Mouse (Mus musculus): ENCODE data around the gene Tmem132c. TPM values are rescaled to one million over a fixed set of nuclear protein-coding genes. Genes with fewer than 3 reads are reported as not detected.

Tmem132c gene
- polyA plus RNA-seq, 1 experiment from 2014 or later: 1.7 TPM

GRCm38 (mm10) chr5:127290461-127291250 is 49.0 kb downstream of the Tmem132c start:
- H3K9ac ChIP-seq (ENCODE audit: low read length): no peak overlapping the region
- H3K27me3 ChIP-seq (ENCODE audit: control insufficient read depth, insufficient read depth, low read length): no peaks in the 10 kb centered on the region
- H3K4me3 ChIP-seq (ENCODE audit: low read depth, low read length): no peak overlapping the region
- H3K9me3 ChIP-seq (ENCODE audit: control insufficient read depth, low read length): 0 out of 2 replicates have a peak, but pooled peaks cover 3% of the 10 kb centered on the region
- no peak for ATAC-seq (ENCODE audit: low FRiP score, low TSS enrichment)
- no peaks in the 10 kb centered on the region for H3K4me1 ChIP-seq (replicated peaks; ENCODE audit: control insufficient read depth, insufficient read depth)
- no peaks in the 10 kb centered on the region for H3K36me3 ChIP-seq (ENCODE audit: control insufficient read depth, insufficient read depth, low read length)
- H3K4me2 ChIP-seq (replicated peaks; ENCODE audit: low read depth): no peak overlapping the region
- no peak for DNase-seq (ENCODE audit: low spot score)
- H3K27ac ChIP-seq (replicated peaks): no peak overlapping the region
- TF ChIP-seq EP300 (optimal IDR thresholded peaks at IDR 0.05) (no peak), CTCF (IDR thresholded peaks at IDR 0.05; ENCODE audit: low read depth) (no peak)
- 66% methylated on average over 17 of the region's 17 CpGs for WGBS

- no peak overlapping the region for H3K4me2 ChIP-seq (replicated peaks; ENCODE audit: low read depth)
- H3K4me1 ChIP-seq (replicated peaks; ENCODE audit: control insufficient read depth, insufficient read depth): no peaks in the 10 kb centered on the region
- no peak for ATAC-seq (ENCODE audit: low FRiP score, low TSS enrichment)
- no peak for DNase-seq (ENCODE audit: low spot score)
- H3K9ac ChIP-seq (ENCODE audit: low read length): no peak overlapping the region
- 0 out of 2 replicates have a peak, but pooled peaks cover 3% of the 10 kb centered on the region for H3K9me3 ChIP-seq (ENCODE audit: control insufficient read depth, low read length)
- no peaks in the 10 kb centered on the region for H3K36me3 ChIP-seq (ENCODE audit: control insufficient read depth, insufficient read depth, low read length)
- no peaks in the 10 kb centered on the region for H3K27me3 ChIP-seq (ENCODE audit: control insufficient read depth, insufficient read depth, low read length)
- 73% methylated on average over 7 of the region's 7 CpGs for WGBS
- no peak for TF ChIP-seq EP300 (optimal IDR thresholded peaks at IDR 0.05)
- H3K27ac ChIP-seq (replicated peaks): no peak overlapping the region
- no peak overlapping the region for H3K4me3 ChIP-seq (ENCODE audit: low read depth, low read length)
Observed at GRCm38 (mm10) chr5:127291581-127291980, 50.0 kb downstream of the Tmem132c start.

- Histone ChIP-seq H3K9ac (ENCODE audit: low read length) (no peak overlapping the region), H3K9me3 (ENCODE audit: control insufficient read depth, low read length) (0 out of 2 replicates have a peak, but pooled peaks cover 3% of the 10 kb centered on the region), H3K4me1 (replicated peaks; ENCODE audit: control insufficient read depth, insufficient read depth) (no peaks in the 10 kb centered on the region), H3K27me3 (ENCODE audit: control insufficient read depth, insufficient read depth, low read length) (no peaks in the 10 kb centered on the region), H3K4me3 (ENCODE audit: low read depth, low read length) (no peak overlapping the region), H3K27ac (replicated peaks) (no peak overlapping the region), H3K36me3 (ENCODE audit: control insufficient read depth, insufficient read depth, low read length) (no peaks in the 10 kb centered on the region), H3K4me2 (replicated peaks; ENCODE audit: low read depth) (no peak overlapping the region)
- 74% methylated on average over 3 of the region's 3 CpGs for WGBS
- ATAC-seq (ENCODE audit: low FRiP score, low TSS enrichment): no peak
- no peak for TF ChIP-seq EP300 (optimal IDR thresholded peaks at IDR 0.05)
- no peak for TF ChIP-seq CTCF (IDR thresholded peaks at IDR 0.05; ENCODE audit: low read depth)
- DNase-seq (ENCODE audit: low spot score): no peak
Observed at GRCm38 (mm10) chr5:127293698-127294097, 52.1 kb downstream of the Tmem132c start.

DNA sequence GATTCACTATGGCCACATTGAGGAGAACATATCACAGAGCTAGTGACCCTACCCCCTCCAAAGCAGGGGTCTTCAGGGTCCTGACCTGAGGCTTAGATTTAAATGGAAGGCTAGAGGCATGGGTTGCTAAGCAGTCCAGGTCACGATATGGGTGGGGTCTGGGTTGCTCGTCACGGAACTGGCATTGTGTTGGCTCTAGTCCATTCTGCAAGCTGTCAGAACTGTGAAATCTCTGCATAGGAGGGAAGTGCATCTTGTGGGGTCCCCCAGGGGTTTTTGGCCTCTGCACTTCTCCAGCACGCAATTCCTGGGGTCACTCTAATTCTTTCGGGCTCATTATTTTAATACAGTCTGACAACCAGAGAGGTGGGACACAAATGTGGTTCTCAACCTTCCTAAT is 55.9 kb downstream of the Tmem132c start:
- Histone ChIP-seq H3K4me2 (replicated peaks; ENCODE audit: low read depth) (no peak overlapping the region), H3K27me3 (ENCODE audit: control insufficient read depth, insufficient read depth, low read length) (no peaks in the 10 kb centered on the region), H3K9ac (ENCODE audit: low read length) (no peak overlapping the region), H3K9me3 (ENCODE audit: control insufficient read depth, low read length) (no peaks in the 10 kb centered on the region), H3K4me1 (replicated peaks; ENCODE audit: control insufficient read depth, insufficient read depth) (no peaks in the 10 kb centered on the region), H3K27ac (replicated peaks) (no peak overlapping the region), H3K36me3 (ENCODE audit: control insufficient read depth, insufficient read depth, low read length) (no peaks in the 10 kb centered on the region), H3K4me3 (ENCODE audit: low read depth, low read length) (no peak overlapping the region)
- 59% methylated on average over 5 of the region's 5 CpGs for WGBS
- no peak for DNase-seq (ENCODE audit: low spot score)
- ATAC-seq (ENCODE audit: low FRiP score, low TSS enrichment): no peak
- TF ChIP-seq CTCF (IDR thresholded peaks at IDR 0.05; ENCODE audit: low read depth) (no peak), EP300 (optimal IDR thresholded peaks at IDR 0.05) (no peak)

GRCm38 (mm10) chr5:127298060-127298459 is 56.5 kb downstream of the Tmem132c start:
- DNase-seq (ENCODE audit: low spot score) (no peak), ATAC-seq (ENCODE audit: low FRiP score, low TSS enrichment) (no peak)
- Histone ChIP-seq H3K9me3 (ENCODE audit: control insufficient read depth, low read length) (no peaks in the 10 kb centered on the region), H3K4me3 (ENCODE audit: low read depth, low read length) (no peak overlapping the region), H3K4me1 (replicated peaks; ENCODE audit: control insufficient read depth, insufficient read depth) (no peaks in the 10 kb centered on the region), H3K36me3 (ENCODE audit: control insufficient read depth, insufficient read depth, low read length) (no peaks in the 10 kb centered on the region), H3K9ac (ENCODE audit: low read length) (no peak overlapping the region), H3K4me2 (replicated peaks; ENCODE audit: low read depth) (no peak overlapping the region), H3K27ac (replicated peaks) (no peak overlapping the region), H3K27me3 (ENCODE audit: control insufficient read depth, insufficient read depth, low read length) (no peaks in the 10 kb centered on the region)
- TF ChIP-seq CTCF (IDR thresholded peaks at IDR 0.05; ENCODE audit: low read depth) (no peak), EP300 (optimal IDR thresholded peaks at IDR 0.05) (no peak)
- WGBS: 50% methylated on average over 2 of the region's 2 CpGs

DNA sequence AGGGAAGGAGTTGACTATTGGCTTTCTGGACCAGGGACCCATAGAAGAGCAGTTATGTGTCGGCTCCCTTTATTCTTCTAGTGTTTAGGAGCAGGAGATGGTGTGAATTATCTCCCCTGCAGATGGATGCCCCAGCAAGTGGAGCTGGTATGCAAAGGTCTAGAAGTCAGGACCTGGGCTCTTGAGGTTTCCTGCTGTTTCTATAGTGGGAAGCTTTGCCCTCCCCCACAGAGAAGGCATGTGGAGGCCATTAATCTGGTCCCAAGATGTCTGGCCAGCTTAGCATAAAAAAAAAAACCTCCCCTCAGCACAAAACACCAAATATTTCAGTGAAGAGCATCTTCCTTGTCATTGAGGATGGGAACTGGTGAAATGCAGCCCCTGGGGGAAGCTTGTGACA is 57.4 kb downstream of the Tmem132c start:
- Histone ChIP-seq H3K27me3 (ENCODE audit: control insufficient read depth, insufficient read depth, low read length) (no peaks in the 10 kb centered on the region), H3K36me3 (ENCODE audit: control insufficient read depth, insufficient read depth, low read length) (no peaks in the 10 kb centered on the region), H3K4me1 (replicated peaks; ENCODE audit: control insufficient read depth, insufficient read depth) (no peaks in the 10 kb centered on the region), H3K4me3 (ENCODE audit: low read depth, low read length) (no peak overlapping the region), H3K27ac (replicated peaks) (no peak overlapping the region), H3K9ac (ENCODE audit: low read length) (no peak overlapping the region), H3K9me3 (ENCODE audit: control insufficient read depth, low read length) (no peaks in the 10 kb centered on the region), H3K4me2 (replicated peaks; ENCODE audit: low read depth) (no peak overlapping the region)
- 48% methylated on average over 1 of the region's 1 CpGs for WGBS
- no peak for DNase-seq (ENCODE audit: low spot score)
- no peak for TF ChIP-seq CTCF (IDR thresholded peaks at IDR 0.05; ENCODE audit: low read depth)
- no peak for TF ChIP-seq EP300 (optimal IDR thresholded peaks at IDR 0.05)
- ATAC-seq (ENCODE audit: low FRiP score, low TSS enrichment): no peak

Measured in stomach, postnatal 0 days (tissue).